Mouse (Mus musculus): ENCODE data around the gene Ppp1r15b. TPM values are rescaled to one million over a fixed set of nuclear protein-coding genes. Genes with fewer than 3 reads are reported as not detected.

Ppp1r15b gene
- total RNA-seq, 2 experiments from 2014 or later = 24.1 to 26.0 TPM

DNA sequence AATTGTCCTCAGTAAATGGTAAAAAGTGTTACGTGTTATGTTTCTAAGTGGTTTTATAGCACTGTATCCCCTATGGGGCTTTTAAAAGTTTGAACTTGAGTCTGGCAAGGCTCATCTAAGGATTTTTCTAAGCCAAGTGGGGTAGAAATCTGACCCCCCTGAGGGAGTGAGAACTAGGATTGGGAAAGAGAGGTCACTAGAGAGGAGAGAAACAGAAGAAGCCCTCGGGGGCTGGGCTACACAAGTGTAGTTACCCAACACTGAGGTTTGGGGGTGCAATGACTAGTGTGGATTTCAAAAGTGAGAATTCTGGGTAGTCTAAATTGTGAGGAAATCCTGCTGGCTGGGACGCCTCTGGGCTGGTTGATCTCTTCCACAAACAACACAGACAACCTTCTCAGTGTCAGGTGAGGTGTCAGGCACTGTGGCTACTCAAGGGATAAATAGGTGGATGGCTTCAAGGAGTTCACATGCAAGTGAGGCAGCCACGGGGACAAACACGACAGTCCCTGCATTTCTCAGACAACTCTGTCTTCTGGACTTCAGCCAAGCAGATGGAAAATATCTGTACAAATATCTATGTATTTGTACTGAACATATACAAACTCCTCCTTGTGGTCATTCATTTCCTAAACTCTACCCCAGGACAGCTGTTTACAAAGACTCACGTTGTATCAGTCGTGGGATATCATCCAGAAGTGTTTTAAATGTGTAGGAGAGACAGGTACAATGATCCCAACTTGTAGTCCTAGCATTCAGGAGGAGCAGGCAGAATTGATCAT, 10.8 kb upstream of the Ppp1r15b start:
- no peak for DNase-seq
- intact Hi-C loops (cut with DNase I) = no loop called here

- no peak for DNase-seq
- intact Hi-C loops (cut with DNase I) = no loop called here
These were observed 9.7 kb upstream of the Ppp1r15b start for GRCm38 (mm10) chr1:133121246-133121645.

DNA sequence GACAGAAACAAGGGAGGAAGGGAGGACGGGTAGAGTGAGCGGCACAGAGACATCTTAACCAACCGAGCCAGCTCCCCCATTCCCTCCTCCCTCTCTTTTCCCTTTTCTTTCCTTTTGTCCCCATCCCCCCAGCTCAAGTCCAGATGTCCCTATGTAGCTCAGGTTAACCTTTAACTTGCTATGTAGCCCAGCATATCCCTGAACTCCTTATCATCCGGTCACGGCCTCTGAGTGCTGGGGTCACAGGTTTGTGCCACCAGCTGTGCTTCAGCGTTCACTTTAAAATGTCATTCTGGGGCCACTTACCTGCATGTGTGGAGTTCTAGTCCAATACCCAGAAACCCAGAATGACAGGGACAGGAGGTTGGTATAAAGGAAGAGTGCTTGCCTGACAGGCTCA, 6.8 kb upstream of the Ppp1r15b start:
- intact Hi-C loops (cut with DNase I) = no loop called here
- DNase-seq = no peak

- DNase-seq = no peak
- intact Hi-C loops (cut with DNase I) = no loop called here
These were observed 5.1 kb upstream of the Ppp1r15b start for GRCm38 (mm10) chr1:133125640-133126364.

GRCm38 (mm10) chr1:133126365-133126740, 4.6 kb upstream of the Ppp1r15b start:
- DNase-seq = no peak
- intact Hi-C loops (cut with DNase I) = no loop called here

GRCm38 (mm10) chr1:133127328-133127727, 3.6 kb upstream of the Ppp1r15b start:
- intact Hi-C loops (cut with DNase I) = no loop called here
- DNase-seq = no peak

DNA sequence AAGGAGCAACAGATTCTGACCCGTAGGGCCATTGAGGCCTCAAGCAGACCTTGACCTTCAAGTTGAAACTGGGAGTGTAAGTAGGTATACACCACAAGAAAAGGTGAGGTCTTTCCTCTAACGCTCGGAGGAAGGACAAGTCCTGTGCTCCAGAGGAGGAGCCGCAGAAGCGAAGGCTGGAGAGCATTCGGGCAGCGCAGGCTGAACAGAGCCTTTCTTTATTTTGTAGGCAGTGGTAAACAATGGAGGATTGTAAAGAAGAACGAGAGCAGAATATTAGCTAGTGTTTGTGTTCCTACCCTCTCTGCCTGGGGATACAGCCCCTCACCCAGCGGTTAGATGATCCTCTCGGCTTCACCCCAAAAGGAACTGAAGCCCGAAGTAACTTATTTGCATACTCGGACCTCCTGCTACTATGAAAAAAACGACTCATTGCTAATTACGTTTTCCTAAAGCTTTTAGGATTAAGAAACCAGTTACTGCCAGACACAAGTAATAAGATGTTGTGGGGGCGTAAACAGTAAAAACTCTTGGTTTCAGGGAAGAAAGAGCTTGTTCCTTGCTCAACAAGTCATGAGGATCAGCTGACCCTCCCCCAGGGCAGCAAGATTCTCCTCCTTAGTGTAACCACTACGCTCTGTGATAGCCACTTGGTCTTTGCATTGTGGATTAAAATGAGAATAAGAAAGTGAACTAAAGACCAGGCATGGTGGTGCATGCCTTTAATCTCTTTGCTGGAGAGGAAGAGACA, 1.3 kb upstream of the Ppp1r15b start:
- intact Hi-C loops (cut with DNase I) = no loop called here
- DNase-seq = peak in 1 of 2 experiments; percentile 22

- intact Hi-C loops (cut with DNase I) = no loop called here
- no peak for DNase-seq
These were observed 590 bp downstream of the Ppp1r15b start for GRCm38 (mm10) chr1:133131561-133131905.

DNA sequence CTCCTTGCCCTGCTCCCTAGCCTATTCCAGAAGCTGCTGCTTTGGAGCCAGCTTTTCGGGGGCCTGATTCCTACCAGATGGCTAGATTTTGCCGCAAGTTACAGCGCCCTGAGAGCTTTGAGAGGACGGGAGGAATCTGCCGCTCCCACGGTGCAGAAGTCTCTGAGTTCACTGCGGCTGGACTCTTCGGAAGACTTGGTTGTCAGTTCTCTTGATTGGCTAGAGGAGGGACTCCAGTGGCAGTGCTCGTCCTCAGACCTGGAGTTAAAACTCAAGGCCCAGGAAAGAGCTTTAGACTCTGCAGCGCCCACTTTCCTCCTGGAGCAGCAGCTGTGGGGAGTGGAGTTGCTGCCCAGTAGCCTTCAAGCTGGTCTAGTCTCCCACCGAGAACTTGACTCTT, 993 bp downstream of the Ppp1r15b start:
- intact Hi-C loops (cut with DNase I) = no loop called here
- peak in 1 of 2 experiments; percentile 39 for DNase-seq

GRCm38 (mm10) chr1:133132388-133133326, 1.7 kb downstream of the Ppp1r15b start:
- intact Hi-C loops (cut with DNase I) = no loop called here
- DNase-seq = peak in 1 of 2 experiments; percentile 26

GRCm38 (mm10) chr1:133133425-133133824, 2.5 kb downstream of the Ppp1r15b start:
- intact Hi-C loops (cut with DNase I) = no loop called here
- DNase-seq = peak in 1 of 2 experiments; percentile 17

- peak; percentile 22 to 25 for DNase-seq
- intact Hi-C loops (cut with DNase I) = no loop called here
These were observed 3.1 kb downstream of the Ppp1r15b start for GRCm38 (mm10) chr1:133134071-133134470.

GRCm38 (mm10) chr1:133134881-133135280, 3.9 kb downstream of the Ppp1r15b start:
- intact Hi-C loops (cut with DNase I) = no loop called here
- peak; percentile 9 to 26 for DNase-seq

DNA sequence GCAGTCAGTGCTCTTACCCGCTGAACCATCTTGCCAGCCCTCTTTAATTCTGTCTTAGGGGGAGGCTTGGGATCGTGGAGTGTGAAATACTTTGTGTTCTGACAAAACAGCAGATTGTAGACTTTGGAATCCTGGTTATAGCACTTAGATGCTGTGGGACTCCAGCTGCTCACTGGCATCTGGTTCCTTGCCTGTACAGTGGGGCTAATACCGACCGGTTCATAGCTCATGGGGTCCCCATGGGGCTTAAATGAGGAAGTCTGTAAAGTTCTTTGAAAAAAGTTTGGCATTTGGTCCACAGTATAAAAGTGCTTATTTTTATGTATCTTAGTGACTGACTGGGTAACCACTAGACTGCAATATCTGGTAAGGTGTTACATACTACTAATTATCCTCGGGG, 4.9 kb downstream of the Ppp1r15b start:
- no peak for DNase-seq
- intact Hi-C loops (cut with DNase I) = no loop called here

GRCm38 (mm10) chr1:133138401-133138800, 7.5 kb downstream of the Ppp1r15b start:
- DNase-seq = no peak
- intact Hi-C loops (cut with DNase I) = no loop called here

GRCm38 (mm10) chr1:133146014-133147009, 15.4 kb downstream of the Ppp1r15b start:
- intact Hi-C loops (cut with DNase I) = loop anchor here (1.0 to 2.0 kb wide), 3 partner anchors 30 to 206 kb away; no protein-coding TSS in a partner anchor
- peak; percentile 37 to 42 for DNase-seq

GRCm38 (mm10) chr1:133147324-133147723, 16.4 kb downstream of the Ppp1r15b start:
- intact Hi-C loops (cut with DNase I) = loop anchor here (2.0 kb wide), 2 partner anchors 29 to 205 kb away; no protein-coding TSS in a partner anchor
- DNase-seq = no peak

GRCm38 (mm10) chr1:133148122-133148521, 17.2 kb downstream of the Ppp1r15b start:
- DNase-seq = no peak
- intact Hi-C loops (cut with DNase I) = no loop called here

- intact Hi-C loops (cut with DNase I) = no loop called here
- no peak for DNase-seq
These were observed 19.6 kb downstream of the Ppp1r15b start for GRCm38 (mm10) chr1:133150556-133150955.
